Mouse (Mus musculus) layer of hippocampus, postnatal 10 days (tissue): ENCODE measurements around the gene Cycs. TPM values are rescaled to one million over a fixed set of nuclear protein-coding genes. Genes with fewer than 3 reads are reported as not detected.

Experiments used
- DNase-seq, 2 experiments: peaks; one replicate each; pipeline ENCODE4 v3.0.0; 2021; ENCODE audit warnings: low spot score in 2 of 2
- microRNA-seq, 2 experiments: library from miRNA; unstranded; fragments of <30 nt; microRNA quantifications; one replicate each; pipeline ENCODE4 v1.2.0; 2021
- total RNA-seq, 2 experiments: library from RNA; stranded (reverse); gene quantifications; 2 replicates each; pipeline ENCODE4 v1.2.3; 2021

The Cycs gene
- total RNA-seq, 2 experiments from 2014 or later, result 48.4 to 51.7 TPM

DNA sequence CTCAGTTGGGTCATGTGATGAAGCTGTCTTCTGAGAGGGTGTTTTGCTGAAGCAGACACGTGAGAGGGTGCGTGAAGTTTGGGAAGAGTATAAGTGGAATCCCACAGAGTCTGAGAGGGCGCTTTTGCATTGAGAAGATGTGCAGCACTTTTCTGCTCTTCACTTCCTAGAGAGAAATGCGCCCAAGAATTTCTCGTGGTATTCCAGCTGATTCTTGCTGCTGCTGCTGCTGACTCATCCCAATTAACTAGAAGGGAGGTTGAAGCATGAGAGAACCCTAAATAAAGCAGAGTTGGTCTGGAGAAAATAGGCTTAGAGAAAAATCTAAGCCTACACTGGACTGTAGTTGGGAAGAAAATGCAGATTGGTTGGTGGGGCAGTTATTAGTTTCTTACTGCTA, 17.3 kb downstream of the Cycs start:
- DNase-seq, result no peak

DNA sequence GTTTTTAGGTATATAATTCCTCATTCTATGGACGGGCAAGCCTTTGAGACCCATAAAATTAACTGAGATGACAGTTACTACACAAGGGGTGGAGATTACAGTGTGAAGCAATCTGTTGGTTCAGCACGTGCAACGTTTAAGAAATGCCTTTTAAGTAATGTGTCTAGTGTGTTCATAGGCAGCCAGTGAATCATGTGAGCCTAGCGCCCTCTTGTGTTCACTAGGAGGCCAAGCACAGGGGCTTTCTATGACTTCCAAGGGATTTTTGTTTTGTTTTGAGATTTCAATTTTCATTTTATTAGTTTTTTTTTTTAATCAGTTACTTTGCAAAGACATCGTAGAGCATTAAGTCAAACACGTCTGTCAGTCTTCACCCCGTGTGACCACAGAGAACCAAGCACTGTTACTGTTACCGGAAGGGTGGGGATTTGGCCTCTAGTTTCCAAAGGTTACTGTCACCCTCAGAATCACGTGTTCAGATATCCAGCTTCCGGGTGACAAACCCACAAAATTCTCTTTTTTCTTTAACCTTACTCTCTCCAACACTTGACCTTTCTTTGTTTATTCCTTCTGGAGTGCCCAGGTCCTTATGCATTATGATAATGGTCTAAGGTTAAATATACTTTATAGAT, 20.8 kb downstream of the Cycs start:
- peak; percentile 30 to 33 for DNase-seq

DNA sequence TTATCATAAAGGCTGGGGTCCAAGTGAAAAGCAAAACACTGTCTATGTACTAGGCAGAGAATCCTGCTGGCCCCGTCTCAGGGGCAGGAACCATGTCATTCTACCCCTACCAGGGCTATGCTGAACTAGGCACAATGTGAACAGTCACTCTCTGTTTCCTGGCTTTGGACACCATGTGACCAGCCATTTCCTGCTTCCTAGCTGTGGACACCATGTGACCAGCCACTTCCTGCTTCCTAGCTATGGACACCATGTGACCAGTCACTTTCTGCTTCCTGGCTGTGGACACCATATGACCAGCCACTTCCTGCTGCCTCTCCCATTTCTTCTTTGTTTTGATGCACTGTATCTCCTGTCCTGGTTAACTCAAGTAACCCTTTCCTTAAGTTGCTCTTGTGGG, 23.8 kb downstream of the Cycs start:
- no peak for DNase-seq

DNA sequence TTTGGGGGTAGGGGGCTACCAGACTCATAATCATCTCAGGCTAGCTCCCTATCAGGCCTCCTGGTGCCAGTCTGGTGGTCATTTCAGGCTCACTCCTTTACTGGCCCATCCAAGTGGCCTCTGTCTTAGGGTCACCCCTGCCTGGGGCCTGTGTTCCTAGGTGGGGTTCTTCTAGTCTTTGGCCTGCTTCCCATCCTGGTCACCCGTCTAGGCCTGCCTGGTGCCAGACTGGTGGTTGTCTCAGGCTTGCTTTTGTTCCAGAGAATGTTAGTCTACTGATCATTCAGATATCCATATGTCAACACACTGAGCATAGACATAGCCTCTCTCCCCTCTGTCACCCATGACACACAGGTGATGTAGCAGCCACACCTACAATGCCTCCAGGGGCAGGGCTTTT, 26.7 kb downstream of the Cycs start:
- DNase-seq, result no peak

DNA sequence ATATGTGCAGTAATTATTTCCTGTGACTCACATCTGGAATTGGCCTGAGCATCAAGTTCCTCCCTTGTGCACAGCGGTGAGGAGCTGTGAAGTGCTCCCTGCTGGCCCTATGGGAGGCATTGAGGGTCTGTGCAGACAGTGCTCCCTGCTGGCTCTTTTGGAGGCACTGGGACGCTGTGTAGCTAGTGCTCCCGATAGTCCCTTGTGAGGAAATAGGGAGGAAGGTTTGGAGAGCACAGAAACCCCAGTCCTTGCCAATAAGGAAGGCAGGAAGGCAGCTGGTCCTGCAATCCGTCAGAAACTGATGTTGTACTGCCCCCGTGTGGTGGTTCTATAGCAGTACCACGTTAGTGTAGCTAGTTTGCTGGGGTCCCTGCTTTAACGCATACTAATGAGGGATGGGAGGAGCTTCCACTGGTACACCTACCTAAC, 29.9 kb downstream of the Cycs start:
- peak; percentile 83 to 86 for DNase-seq

DNA sequence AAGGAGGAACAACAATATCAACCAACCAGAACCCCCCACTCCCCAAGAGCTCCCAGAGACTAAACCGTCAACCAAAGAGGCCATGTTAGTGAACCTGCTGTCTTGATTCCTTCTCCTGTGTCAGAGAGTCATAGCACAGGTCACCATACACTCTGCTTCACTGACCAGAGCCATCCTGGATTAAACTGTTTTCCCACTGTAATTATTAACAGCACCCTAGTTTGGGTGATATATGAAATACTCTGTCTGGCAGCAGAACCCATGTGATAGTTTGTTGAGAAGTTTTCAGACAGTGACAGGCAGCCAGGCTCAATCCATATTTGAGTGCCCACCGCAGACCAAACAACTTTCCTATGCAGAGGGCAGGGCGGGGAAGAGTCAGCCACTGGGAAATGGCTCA, 31.0 kb downstream of the Cycs start:
- no peak for DNase-seq

DNA sequence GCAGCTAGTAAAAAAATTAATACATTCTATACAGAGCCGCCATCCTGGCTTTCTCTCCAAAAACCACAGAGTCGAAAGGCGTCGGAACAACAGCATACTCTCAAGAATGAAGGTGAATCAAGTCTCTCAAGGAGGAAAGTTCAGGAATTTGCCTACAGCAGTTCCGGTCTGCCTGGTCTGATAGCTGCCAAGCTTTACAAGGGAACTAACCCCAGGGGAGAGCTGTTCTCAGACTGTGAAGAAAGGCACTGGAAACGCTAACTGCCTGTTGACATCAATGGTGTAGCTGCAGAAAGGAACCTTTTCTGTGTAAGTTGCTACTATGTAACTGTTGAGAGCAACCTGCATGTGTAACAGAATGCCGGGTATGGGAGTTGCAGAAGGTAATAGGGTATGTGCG, 34.4 kb downstream of the Cycs start:
- DNase-seq, result no peak

DNA sequence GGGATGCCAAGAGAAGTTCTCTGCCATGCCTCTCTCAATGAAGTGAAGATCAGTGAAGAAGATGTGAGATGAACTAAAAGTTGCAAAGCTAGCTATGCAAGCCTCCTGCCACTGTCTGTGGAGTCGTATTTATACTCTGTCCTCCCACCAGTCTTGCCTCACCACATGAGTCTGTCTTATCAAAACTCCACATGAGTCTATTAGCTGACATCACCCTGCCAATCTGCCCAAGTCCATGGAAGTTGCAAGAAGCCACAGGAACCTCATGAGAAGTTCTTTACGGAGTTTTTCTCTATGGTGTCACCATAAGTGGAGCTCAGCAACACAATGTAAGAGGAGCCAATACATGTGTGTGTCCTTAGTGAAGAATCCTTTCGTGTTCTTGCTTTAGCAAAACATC, 35.3 kb downstream of the Cycs start:
- no peak for DNase-seq

DNA sequence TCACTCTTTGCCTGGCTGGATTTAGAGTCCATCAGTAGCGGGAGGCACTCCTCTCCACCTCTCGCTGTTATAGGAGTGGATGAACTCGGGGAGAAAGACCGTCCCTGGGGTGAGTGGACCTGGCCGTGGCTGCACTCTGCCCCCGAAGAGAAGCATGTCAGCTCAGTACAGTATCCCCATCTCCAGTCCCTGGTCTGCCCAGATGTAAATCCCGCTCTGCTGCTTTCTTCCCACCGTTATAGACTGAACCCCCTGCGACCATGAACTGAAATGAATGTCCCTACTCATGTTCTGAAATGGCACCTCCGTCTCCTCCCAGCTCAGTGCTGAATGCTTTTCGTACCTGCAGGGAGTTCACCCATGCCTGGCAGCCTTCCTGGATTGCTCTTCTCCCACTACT, 37.1 kb downstream of the Cycs start:
- no peak for DNase-seq

DNA sequence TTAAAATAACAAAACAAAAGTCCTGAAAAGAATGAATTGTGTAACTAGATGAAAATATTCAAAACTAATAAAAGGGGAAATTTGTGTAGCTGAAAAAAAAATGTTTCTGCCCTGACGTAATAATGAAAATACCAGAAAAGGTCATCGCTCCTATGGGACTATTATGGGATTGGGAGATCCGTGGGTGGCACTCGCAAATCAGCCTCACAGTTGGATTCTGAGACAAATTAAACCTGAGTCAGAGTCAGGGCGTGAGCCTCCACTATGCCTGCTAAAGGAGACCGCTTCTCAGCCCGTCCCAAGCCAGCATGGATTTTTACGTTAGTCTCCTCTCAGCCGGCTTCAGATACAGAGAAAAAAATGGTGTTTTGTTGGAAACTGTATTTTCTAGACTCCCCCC, 38.9 kb downstream of the Cycs start:
- no peak for DNase-seq

DNA sequence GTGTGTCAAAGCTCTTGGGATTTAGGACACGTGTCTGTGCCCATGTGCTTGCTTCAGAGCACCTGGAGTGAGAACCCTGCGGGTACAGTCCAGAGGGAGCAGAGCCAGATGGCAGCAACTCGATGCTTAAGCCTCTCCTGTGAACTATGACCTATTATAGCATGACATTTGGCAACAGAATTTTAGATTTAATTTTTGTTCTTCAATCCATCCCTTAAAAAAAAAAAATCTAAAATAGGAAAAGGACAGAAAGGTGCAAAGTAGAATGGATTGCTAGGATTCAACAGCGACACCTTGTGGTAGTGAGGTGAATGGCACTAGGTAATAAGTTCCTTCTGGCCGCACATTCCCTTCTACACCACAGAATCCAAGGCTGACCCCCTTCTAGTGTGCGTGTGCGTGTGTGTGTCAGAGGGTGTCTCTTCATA, 39.7 kb downstream of the Cycs start:
- peak; percentile 79 to 81 for DNase-seq

DNA sequence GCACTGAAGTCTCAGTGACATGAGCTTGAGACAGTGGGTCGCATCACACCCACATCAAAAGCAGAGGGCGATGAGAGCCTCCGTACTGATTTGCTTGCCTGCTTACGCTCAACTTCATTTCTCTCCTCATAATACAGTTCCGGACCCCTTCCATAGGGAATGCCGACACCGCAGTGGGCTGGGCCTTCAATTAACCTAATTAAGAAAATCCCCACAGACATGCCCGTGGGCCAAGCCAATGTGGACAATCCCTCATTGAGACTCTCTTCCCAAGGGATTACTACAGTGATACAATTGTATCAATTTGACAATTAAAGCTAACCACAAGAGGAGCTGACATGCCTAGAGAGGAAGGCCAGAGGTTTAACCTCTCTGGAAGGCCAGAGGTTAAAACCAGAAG, 40.5 kb downstream of the Cycs start:
- no peak for DNase-seq

DNA sequence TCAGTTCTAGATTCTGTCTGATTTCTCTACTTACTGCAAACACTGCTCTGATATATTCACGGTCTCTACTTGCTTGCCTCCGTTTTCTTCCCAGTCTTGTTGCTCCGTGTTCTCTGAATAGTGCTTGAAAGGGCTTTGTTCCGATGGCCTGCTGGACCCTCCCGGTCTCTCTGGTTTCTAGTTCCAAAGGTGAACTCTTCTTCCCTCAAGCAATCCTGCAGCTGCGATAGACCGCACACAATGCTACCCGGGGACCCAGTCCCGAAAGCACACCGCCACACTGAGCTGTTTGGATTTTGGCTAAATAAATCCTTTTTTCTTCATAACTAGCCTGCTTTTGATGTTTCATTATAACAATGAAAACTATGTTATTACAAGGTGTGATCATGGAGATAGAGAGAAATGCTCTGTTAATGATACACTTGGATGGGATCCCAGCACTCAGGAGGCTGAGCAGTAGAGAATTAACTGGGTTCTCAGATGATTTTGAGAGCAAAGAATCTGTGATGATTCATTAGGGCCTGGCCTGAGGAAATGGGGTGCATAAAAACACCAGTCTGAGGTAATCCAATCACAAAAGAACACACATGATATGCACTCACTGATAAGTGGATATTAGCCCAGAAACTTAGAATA, 42.0 kb downstream of the Cycs start:
- DNase-seq, result no peak

DNA sequence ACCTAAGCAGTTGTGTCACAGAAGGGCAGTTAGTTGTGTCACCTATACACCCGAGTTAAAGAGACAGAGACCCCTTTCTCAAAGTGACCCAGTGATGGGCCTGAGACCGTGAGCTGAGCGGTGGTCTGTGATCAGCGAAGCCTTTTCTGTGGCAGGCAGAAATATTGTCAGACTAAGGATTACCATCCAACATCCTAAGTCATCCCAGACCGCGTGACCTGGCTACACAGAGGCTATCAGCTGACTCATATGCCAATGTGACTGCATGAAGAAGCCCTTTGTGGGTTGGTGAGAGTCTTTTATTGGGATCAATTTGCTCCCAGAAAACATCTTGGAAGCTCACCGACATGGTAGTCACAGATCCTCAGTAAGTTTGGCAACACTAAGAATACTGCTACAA, 43.6 kb downstream of the Cycs start:
- no peak for DNase-seq

DNA sequence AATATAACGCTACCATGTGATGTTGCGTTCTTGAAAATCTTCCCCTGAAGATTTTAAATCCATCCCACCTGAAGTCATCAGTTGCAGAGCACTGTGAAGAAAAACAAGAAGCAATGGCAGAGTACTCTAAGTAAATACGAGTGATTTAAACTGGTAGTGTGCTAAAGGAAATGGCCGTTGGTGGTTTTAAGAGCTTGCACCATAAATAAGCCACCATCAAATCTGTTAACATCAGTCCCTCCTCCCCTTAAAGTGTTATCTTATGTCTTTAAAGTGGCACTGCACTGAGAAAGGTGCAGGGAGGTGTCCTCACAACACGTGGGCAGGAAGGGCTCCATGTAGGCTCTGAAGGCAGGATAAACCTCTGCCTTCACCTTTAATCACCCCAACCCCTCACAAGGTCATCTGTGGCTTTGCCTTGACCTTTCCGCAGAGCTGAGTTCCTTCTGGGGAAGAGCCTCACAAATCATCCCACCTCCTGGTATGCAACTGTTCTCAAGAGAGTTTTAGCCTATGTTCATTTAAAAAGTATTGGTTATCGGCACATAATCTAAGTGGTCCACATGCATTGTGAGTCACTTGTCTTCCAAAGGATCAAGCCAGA, 44.7 kb downstream of the Cycs start:
- DNase-seq, result no peak

DNA sequence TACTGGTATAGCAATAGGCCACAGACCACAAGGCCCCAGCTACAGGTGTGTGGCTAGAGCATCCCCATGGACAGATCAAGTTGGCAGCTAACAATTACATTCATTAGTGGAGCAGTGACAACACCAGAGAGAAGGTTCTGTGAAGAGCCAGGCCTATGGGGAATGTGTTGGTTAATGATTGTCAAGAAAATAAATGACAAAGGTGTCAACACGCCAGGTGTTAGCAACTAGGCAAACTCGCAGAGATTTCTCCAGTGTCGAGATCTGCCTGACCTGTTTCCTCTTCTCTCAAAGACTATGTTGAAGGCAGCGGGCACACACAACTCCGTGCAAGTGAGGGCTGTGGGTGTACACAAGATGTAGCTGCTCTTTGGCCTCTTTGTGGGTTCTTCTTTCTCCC, 46.2 kb downstream of the Cycs start:
- no peak for DNase-seq

DNA sequence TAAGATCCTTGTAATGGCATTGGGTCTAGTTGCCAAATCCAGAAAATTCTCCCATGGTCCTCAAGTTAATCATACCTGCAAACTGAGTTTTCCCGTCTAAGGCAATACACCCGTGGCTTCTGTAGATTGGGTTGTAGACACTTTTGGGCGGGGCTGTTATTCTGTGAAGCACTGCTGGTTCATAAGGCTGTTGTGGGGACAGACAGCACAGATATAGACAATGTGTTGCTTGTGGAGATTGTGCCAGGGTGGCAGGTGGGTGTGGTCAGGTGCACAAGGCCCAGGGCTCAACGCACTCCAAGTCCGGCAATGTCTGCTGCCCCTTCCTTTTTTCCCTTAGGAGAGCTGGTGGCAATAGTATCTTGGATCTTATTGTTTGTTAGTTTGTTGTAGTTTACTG, 48.0 kb downstream of the Cycs start:
- no peak for DNase-seq

Small RNA genes within 50 kb of the gene (microRNA-seq; reads per million reads assigned to microRNA genes)
- gene Mir6371, result 0 reads per million in 2 experiments

Other genes starting within 250 kb of the Cycs start
- 10 to 100 TPM; 18.3 to 25.0 TPM for gene Osbpl3, start 110.3 kb downstream of the Cycs start, total RNA-seq
- gene 4921507P07Rik, start 30.1 kb upstream of the Cycs start, total RNA-seq, result under 1 TPM; 0.45 to 0.78 TPM
- gene Npvf, start 87.9 kb upstream of the Cycs start, total RNA-seq, result not detected